Mouse (Mus musculus) limb, embryonic 10.5 days (tissue): ENCODE results near the gene Rnf214. TPM values are rescaled to one million over a fixed set of nuclear protein-coding genes. Genes with fewer than 3 reads are reported as not detected.

Experiments used
- DNase-seq: peaks from one replicate; pipeline ENCODE4 v3.0.0-alpha.2; 2017; ENCODE audit warnings: low spot score
- H3K27ac ChIP-seq: fragments of 300-500 bp; sonication (generic); 2 replicates; pipeline ENCODE4 v1.5.1; 2016; ENCODE audit warnings: mild to moderate bottlenecking
- H3K27me3 ChIP-seq: fragments of 300-500 bp; sonication (generic); 2 replicates; pipeline ENCODE4 v1.6.1; 2016; ENCODE audit warnings: low read depth, mild to moderate bottlenecking; ENCODE audit not compliant: poor library complexity, severe bottlenecking
- H3K36me3 ChIP-seq: fragments of 300-500 bp; sonication (generic); 2 replicates; pipeline ENCODE4 v1.6.1; 2016; ENCODE audit warnings: mild to moderate bottlenecking, moderate library complexity
- H3K4me1 ChIP-seq: fragments of 300-500 bp; sonication (generic); 2 replicates; pipeline ENCODE4 v1.6.1; 2016
- H3K4me3 ChIP-seq: fragments of 300-500 bp; sonication (generic); 2 replicates; pipeline ENCODE4 v1.5.1; 2016; ENCODE audit warnings: mild to moderate bottlenecking, moderate library complexity
- H3K9me3 ChIP-seq: fragments of 300-500 bp; sonication (generic); replicated peaks from 2 replicates; pipeline ENCODE4 v1.6.1; 2016; ENCODE audit warnings: mild to moderate bottlenecking
- whole genome bisulfite sequencing: fragments of 180-500 bp; shearing (Covaris S2); methylation state at CpG from one replicate; pipeline ENCODE4 v1.1.7; 2016; 5-methylcytosine and 5-hydroxymethylcytosine counted together
- microRNA-seq: library from miRNA; unstranded; fragments of <30 nt; microRNA quantifications from one replicate; pipeline ENCODE4, GENCODE M21; 2017
- polyA plus RNA-seq: library from polyadenylated mRNA; unstranded; fragments of >200 nt; fragmentation: Nextera tagmentation; extraction: Ambion mirVana; gene quantifications from 2 replicates; pipeline ENCODE4 v1.2.1, GENCODE M21; 2016

Gene Rnf214
- polyA plus RNA-seq, 1 experiment from 2014 or later = 61.2 TPM

GRCm38 (mm10) chr9:45815113-45815512 lies 91.6 kb downstream of the Rnf214 start:
- Histone ChIP-seq H3K9me3 (no peaks in the 10 kb centered on the region), H3K4me3 (no peak overlapping the region), H3K27me3 (no peaks in the 10 kb centered on the region), H3K4me1 (no peaks in the 10 kb centered on the region), H3K36me3 (peaks cover 48% of the 10 kb centered on the region), H3K27ac (no peak overlapping the region)
- DNase-seq = no peak
- 91% methylated on average over 9 of the region's 9 CpGs for WGBS

Small RNA genes within 50 kb of the gene (microRNA-seq; reads per million reads assigned to microRNA genes)
- not detected for gene Mir7087

Other genes with a start within 250 kb of the Rnf214 start
- 22.0 and 24.1 TPM in 2 replicates for gene Cep164, start 78.2 kb downstream of the Rnf214 start, polyA plus RNA-seq
- 20.3 and 22.1 TPM in 2 replicates for gene Bace1, start 68.3 kb downstream of the Rnf214 start, polyA plus RNA-seq
- 17.3 and 23.5 TPM in 2 replicates for gene Pcsk7, start 414 bp downstream of the Rnf214 start, polyA plus RNA-seq
- gene Tagln, start 29.1 kb upstream of the Rnf214 start, polyA plus RNA-seq = 4.7 and 6.0 TPM in 2 replicates
- gene Sidt2, start 48.3 kb upstream of the Rnf214 start, polyA plus RNA-seq = 26.0 and 28.6 TPM in 2 replicates
- 246 and 265 TPM in 2 replicates for gene Pafah1b2, start 105.8 kb upstream of the Rnf214 start, polyA plus RNA-seq
- gene Sik3, start 105.9 kb upstream of the Rnf214 start, polyA plus RNA-seq = 10.6 and 11.3 TPM in 2 replicates